Mouse (Mus musculus): ENCODE results near the gene Vpreb2. TPM values are rescaled to one million over a fixed set of nuclear protein-coding genes. Genes with fewer than 3 reads are reported as not detected.
"Not testable (repeated sequence)": the region's sequence is repeated elsewhere in the genome, so short reads cannot be mapped to it uniquely, and the experiment has no call there.

Gene Vpreb2
- polyA plus RNA-seq, 1 experiment from 2014 or later, result not detected

- H3K4me3 ChIP-seq, result no peak overlapping the region
- no peak overlapping the region for H3K9ac ChIP-seq
- no peaks in the 10 kb centered on the region for H3K4me1 ChIP-seq
- H3K36me3 ChIP-seq, result no peaks in the 10 kb centered on the region
- no peak overlapping the region for H3K27ac ChIP-seq
- no peaks in the 10 kb centered on the region for H3K9me3 ChIP-seq
- 65% methylated on average over 4 of the region's 4 CpGs for WGBS
- no peak overlapping the region for H3K4me2 ChIP-seq
- ATAC-seq (ENCODE audit: insufficient number of reproducible peaks, low FRiP score, low TSS enrichment, low read depth), result no peak
- H3K27me3 ChIP-seq, result no peaks in the 10 kb centered on the region
These were observed 30.2 kb upstream of the Vpreb2 start for GRCm38 (mm10) chr16:17950068-17950467.

DNA sequence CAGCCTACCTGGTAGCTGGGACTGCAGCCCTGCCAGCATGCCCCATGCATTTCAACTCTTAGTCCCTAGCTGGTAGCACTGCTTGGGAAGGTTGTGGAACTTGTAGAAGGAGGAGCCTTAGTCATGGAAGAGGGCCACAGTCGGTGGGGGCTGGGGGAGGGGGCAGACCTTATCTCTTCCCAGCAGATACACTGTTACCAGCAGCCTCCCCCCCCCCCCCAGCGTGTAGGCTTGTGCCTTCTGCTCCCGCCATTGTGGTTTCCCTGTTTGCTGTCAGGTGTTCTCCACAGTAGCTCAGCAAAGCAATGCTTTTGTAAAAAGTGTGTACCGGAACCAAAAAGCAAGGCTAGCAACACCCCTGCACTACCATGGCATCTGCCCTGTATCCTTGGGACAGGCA, 28.6 kb upstream of the Vpreb2 start:
- no peak overlapping the region for H3K9ac ChIP-seq
- no peak for ATAC-seq (ENCODE audit: insufficient number of reproducible peaks, low FRiP score, low TSS enrichment, low read depth)
- no peaks in the 10 kb centered on the region for H3K27me3 ChIP-seq
- H3K4me3 ChIP-seq, result no peak overlapping the region
- no peaks in the 10 kb centered on the region for H3K4me1 ChIP-seq
- no peak overlapping the region for H3K27ac ChIP-seq
- WGBS, result 79% methylated on average over 4 of the region's 4 CpGs
- no peak overlapping the region for H3K4me2 ChIP-seq
- H3K36me3 ChIP-seq, result no peaks in the 10 kb centered on the region
- no peaks in the 10 kb centered on the region for H3K9me3 ChIP-seq

GRCm38 (mm10) chr16:17956052-17956638, 24.1 kb upstream of the Vpreb2 start:
- WGBS, result 95% methylated on average over 17 of the region's 17 CpGs
- H3K27me3 ChIP-seq; H3K36me3 ChIP-seq; H3K27ac ChIP-seq; H3K4me3 ChIP-seq; H3K4me2 ChIP-seq; H3K9ac ChIP-seq; H3K4me1 ChIP-seq; ATAC-seq (ENCODE audit: insufficient number of reproducible peaks, low FRiP score, low TSS enrichment, low read depth); H3K9me3 ChIP-seq: not testable (repeated sequence)

- H3K27ac ChIP-seq, result no peak overlapping the region
- H3K4me3 ChIP-seq, result no peak overlapping the region
- H3K4me1 ChIP-seq, result no peaks in the 10 kb centered on the region
- WGBS, result 69% methylated on average over 7 of the region's 7 CpGs
- H3K4me2 ChIP-seq, result no peak overlapping the region
- H3K9me3 ChIP-seq, result no peaks in the 10 kb centered on the region
- no peak overlapping the region for H3K9ac ChIP-seq
- ATAC-seq (ENCODE audit: insufficient number of reproducible peaks, low FRiP score, low TSS enrichment, low read depth), result no peak
- H3K36me3 ChIP-seq, result no peaks in the 10 kb centered on the region
- H3K27me3 ChIP-seq, result no peaks in the 10 kb centered on the region
These were observed 18.1 kb upstream of the Vpreb2 start for GRCm38 (mm10) chr16:17962091-17962490.

GRCm38 (mm10) chr16:17971853-17972252, 8.4 kb upstream of the Vpreb2 start:
- no peak overlapping the region for H3K4me3 ChIP-seq
- H3K27ac ChIP-seq, result no peak overlapping the region
- H3K36me3 ChIP-seq, result no peaks in the 10 kb centered on the region
- no peaks in the 10 kb centered on the region for H3K27me3 ChIP-seq
- no peak overlapping the region for H3K9ac ChIP-seq
- ATAC-seq (ENCODE audit: insufficient number of reproducible peaks, low FRiP score, low TSS enrichment, low read depth), result no peak
- H3K4me2 ChIP-seq, result no peak overlapping the region
- whole genome bisulfite sequencing, result 67% methylated on average over 5 of the region's 5 CpGs
- H3K9me3 ChIP-seq, result no peaks in the 10 kb centered on the region
- no peaks in the 10 kb centered on the region for H3K4me1 ChIP-seq

DNA sequence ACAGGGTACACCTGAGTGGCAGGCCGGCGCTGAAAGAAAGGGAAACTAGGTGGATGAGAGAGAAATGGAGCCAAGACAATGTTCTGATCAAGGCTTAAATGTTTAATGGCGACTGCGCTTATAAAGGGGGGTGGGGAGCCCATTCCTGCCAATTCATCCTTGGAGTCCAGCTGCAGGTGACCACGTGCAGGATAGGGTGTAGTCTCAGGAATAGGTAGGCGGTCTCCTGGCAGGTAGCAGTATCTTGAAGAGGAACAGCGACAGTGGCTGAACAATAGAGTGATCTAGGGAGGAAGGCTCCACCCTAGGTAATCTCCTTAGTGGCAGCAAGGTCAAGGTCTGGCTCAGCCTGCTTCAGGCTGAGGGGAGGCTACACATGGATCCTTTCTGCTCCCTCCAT, 2.4 kb upstream of the Vpreb2 start:
- not testable (repeated sequence) for H3K9me3 ChIP-seq; ATAC-seq (ENCODE audit: insufficient number of reproducible peaks, low FRiP score, low TSS enrichment, low read depth); H3K27ac ChIP-seq; H3K4me1 ChIP-seq; H3K36me3 ChIP-seq; H3K9ac ChIP-seq; H3K4me3 ChIP-seq; H3K27me3 ChIP-seq; H3K4me2 ChIP-seq
- 74% methylated on average over 7 of the region's 7 CpGs for WGBS

GRCm38 (mm10) chr16:17983201-17983600, 3.0 kb downstream of the Vpreb2 start:
- Histone ChIP-seq H3K9me3 (no peaks in the 10 kb centered on the region), H3K9ac (no peak overlapping the region), H3K27me3 (no peaks in the 10 kb centered on the region), H3K27ac (no peak overlapping the region), H3K4me2 (no peak overlapping the region), H3K4me3 (no peak overlapping the region), H3K4me1 (0 out of 2 replicates have a peak, but pooled peaks cover 2% of the 10 kb centered on the region), H3K36me3 (no peaks in the 10 kb centered on the region)
- ATAC-seq (ENCODE audit: insufficient number of reproducible peaks, low FRiP score, low TSS enrichment, low read depth), result no peak
- WGBS, result 91% methylated on average over 2 of the region's 2 CpGs

DNA sequence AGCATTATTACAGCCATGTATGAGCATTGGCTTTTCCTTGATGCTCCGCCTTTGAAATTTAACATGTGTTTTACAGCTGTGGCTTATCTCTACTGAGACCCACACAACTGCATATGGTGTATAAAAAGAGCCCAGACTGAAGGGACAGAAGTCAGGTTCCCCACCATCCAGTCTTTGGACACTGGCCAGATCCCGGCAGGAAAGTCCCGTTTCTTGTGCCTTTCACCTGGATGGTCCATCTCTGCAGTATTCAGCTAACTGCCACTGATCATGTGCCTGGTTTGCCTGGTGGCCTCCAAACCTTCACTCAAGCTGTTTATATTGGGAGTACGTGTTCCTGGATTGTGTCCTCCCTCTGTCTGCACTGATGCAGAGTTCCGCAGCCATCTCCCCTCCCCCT, 4.0 kb downstream of the Vpreb2 start:
- ATAC-seq (ENCODE audit: insufficient number of reproducible peaks, low FRiP score, low TSS enrichment, low read depth), result no peak
- Histone ChIP-seq H3K36me3 (no peaks in the 10 kb centered on the region), H3K9ac (no peak overlapping the region), H3K4me2 (no peak overlapping the region), H3K4me3 (no peak overlapping the region), H3K4me1 (0 out of 2 replicates have a peak, but pooled peaks cover 2% of the 10 kb centered on the region), H3K27ac (no peak overlapping the region), H3K27me3 (no peaks in the 10 kb centered on the region), H3K9me3 (no peaks in the 10 kb centered on the region)
- WGBS, result 42% methylated on average over 5 of the region's 5 CpGs

GRCm38 (mm10) chr16:17985078-17985477, 4.8 kb downstream of the Vpreb2 start:
- H3K27me3 ChIP-seq, result no peaks in the 10 kb centered on the region
- 73% methylated on average over 5 of the region's 5 CpGs for WGBS
- no peak overlapping the region for H3K4me2 ChIP-seq
- 0 out of 2 replicates have a peak, but pooled peaks cover 2% of the 10 kb centered on the region for H3K4me1 ChIP-seq
- H3K36me3 ChIP-seq, result no peaks in the 10 kb centered on the region
- H3K27ac ChIP-seq, result no peak overlapping the region
- ATAC-seq (ENCODE audit: insufficient number of reproducible peaks, low FRiP score, low TSS enrichment, low read depth), result no peak
- no peaks in the 10 kb centered on the region for H3K9me3 ChIP-seq
- H3K4me3 ChIP-seq, result no peak overlapping the region
- no peak overlapping the region for H3K9ac ChIP-seq

DNA sequence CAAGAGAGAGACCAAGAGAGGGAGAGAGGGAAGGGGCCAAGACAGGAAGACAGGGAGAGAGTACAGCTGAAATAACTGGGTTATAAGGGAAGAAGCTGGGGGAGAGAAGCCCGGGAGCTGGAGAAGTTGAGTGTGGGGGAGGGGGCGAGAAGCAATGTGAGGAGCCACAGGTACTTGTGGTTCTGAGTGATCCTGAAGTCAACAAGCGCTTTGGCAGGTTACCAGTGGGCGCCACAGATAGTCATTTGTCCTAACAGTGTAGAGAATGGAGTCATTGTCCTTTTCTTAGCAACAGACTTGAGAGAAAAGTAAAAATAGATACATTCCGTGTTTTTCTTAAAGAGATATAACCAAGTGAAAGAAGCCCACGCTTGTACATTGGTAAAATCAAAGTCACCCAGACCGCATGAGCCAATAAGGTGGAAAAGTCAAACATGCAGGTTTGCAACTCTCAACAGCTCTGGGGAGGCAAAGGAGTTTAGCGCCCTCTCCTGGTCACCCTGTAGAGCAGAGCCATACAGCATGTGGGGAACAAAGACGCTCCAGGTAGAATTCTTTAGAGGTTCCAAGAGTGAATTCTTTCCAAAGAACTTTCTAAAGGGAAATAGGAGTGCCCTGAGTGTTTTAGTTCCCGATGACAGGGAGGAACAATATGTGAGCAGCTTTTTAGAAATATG, 6.4 kb downstream of the Vpreb2 start:
- no peaks in the 10 kb centered on the region for H3K27me3 ChIP-seq
- no peak overlapping the region for H3K4me2 ChIP-seq
- no peak overlapping the region for H3K4me3 ChIP-seq
- WGBS, result 55% methylated on average over 10 of the region's 10 CpGs
- 0 out of 2 replicates have a peak, but pooled peaks cover 2% of the 10 kb centered on the region for H3K4me1 ChIP-seq
- H3K9ac ChIP-seq, result no peak overlapping the region
- no peak for ATAC-seq (ENCODE audit: insufficient number of reproducible peaks, low FRiP score, low TSS enrichment, low read depth)
- no peaks in the 10 kb centered on the region for H3K9me3 ChIP-seq
- H3K36me3 ChIP-seq, result no peaks in the 10 kb centered on the region
- H3K27ac ChIP-seq, result no peak overlapping the region

- Histone ChIP-seq H3K4me1 (0 out of 2 replicates have a peak, but pooled peaks cover 2% of the 10 kb centered on the region), H3K9ac (no peak overlapping the region), H3K27ac (no peak overlapping the region), H3K36me3 (no peaks in the 10 kb centered on the region), H3K4me2 (no peak overlapping the region), H3K4me3 (no peak overlapping the region), H3K9me3 (no peaks in the 10 kb centered on the region), H3K27me3 (no peaks in the 10 kb centered on the region)
- ATAC-seq (ENCODE audit: insufficient number of reproducible peaks, low FRiP score, low TSS enrichment, low read depth), result no peak
- WGBS, result 88% methylated on average over 1 of the region's 1 CpGs
These were observed 7.5 kb downstream of the Vpreb2 start for GRCm38 (mm10) chr16:17987703-17988102.

- not testable (repeated sequence) for H3K9ac ChIP-seq; H3K4me2 ChIP-seq; H3K9me3 ChIP-seq; H3K4me1 ChIP-seq; ATAC-seq (ENCODE audit: insufficient number of reproducible peaks, low FRiP score, low TSS enrichment, low read depth); H3K4me3 ChIP-seq; H3K27ac ChIP-seq; H3K36me3 ChIP-seq; H3K27me3 ChIP-seq
- WGBS, result 94% methylated on average over 16 of the region's 16 CpGs
These were observed 12.1 kb downstream of the Vpreb2 start for GRCm38 (mm10) chr16:17992321-17992720.

Measured in limb, embryonic 15.5 days (tissue).